Mouse (Mus musculus) lung, adult 2 months (tissue): ENCODE data around the gene Myt1l.

Source experiments
- CTCF ChIP-seq: fragments of 200-500 bp; IDR thresholded peaks from 2 replicates; pipeline ENCODE4 v1.5.1; 2011; ENCODE audit warnings: mild to moderate bottlenecking, low read length, control low read depth; ENCODE audit not compliant: insufficient read depth
- POLR2A ChIP-seq: fragments of 200-500 bp; IDR thresholded peaks from 2 replicates; pipeline ENCODE4 v1.6.1; 2011; ENCODE audit warnings: low read depth, mild to moderate bottlenecking, control low read depth, low read length, borderline replicate concordance; ENCODE audit errors: extremely low read depth

GRCm38 (mm10) chr12:29877977-29878376 lies 349.8 kb downstream of the Myt1l start:
- TF ChIP-seq POLR2A (no peak), CTCF (no peak)
